ENCODE assay signal across 8 mouse cellular contexts in genomic region chr10:95323393-95324277, GRCm38 (mm10). TPM values are rescaled to one million over a fixed set of nuclear protein-coding genes. Genes with fewer than 3 reads are reported as not detected.
DNase-seq lines count a peak whose midpoint lies in the region; ATAC-seq lines count a peak whose summit lies in the region.

Gene Cradd, minus strand, starts transcription at chr10:95324133.

- peak; percentile 95 for ATAC-seq in megakaryocyte progenitor cell, adult 5-6 weeks (replicated peaks; ENCODE audit: poor library complexity)

- peak; percentile 96 for DNase-seq in adipocyte (ENCODE audit: low spot score)
- peak; percentile 96 for DNase-seq in embryo, embryonic 10 days (ENCODE audit: low spot score)
- DNase-seq in gastrocnemius, postnatal 10 days: peak; percentile 68
- peak; percentile 96 for DNase-seq in induced T-regulatory cell, adult 2 months (ENCODE audit: low read depth)
- DNase-seq in left cerebral cortex, adult 9 months (ENCODE audit: low spot score in 2 of 2): peak; percentile 93 to 96
- peak; percentile 85 for DNase-seq in right cerebral cortex, postnatal 25 days
- peak; percentile 79 to 82 for DNase-seq in urinary bladder, postnatal 4 days (ENCODE audit: low spot score in 2 of 2)

RNA-seq across cellular contexts. Expression of gene Cradd, which starts in this region (rescaled TPM):
- 10 to 100 TPM; 12.1 to 14.3 TPM for total RNA-seq in gastrocnemius, postnatal 10 days (2021)
- 10.7 and 12.2 TPM in 2 replicates for total RNA-seq in megakaryocyte progenitor cell, adult 5-6 weeks (2015)
- total RNA-seq in megakaryocyte progenitor cell, adult 5-6 weeks (2017): 3.5 and 3.8 TPM in 2 replicates

Comparison
In these comparisons a context has a peak if more than half of its experiments do, and no peak if none do; other contexts are left out.
1. Peak in every context shown above with its lines: DNase-seq and ATAC-seq.